Mouse (Mus musculus) C2C12 (cell line): ENCODE data around the gene Stat4.

Experiments used
- CTCF ChIP-seq: IDR thresholded peaks from one replicate; pipeline ENCODE4 v1.5.1; 2011; ENCODE audit not compliant: control insufficient read depth, insufficient read depth, insufficient read length
- FOSL1 ChIP-seq: IDR thresholded peaks from one replicate; pipeline ENCODE4 v1.8.0; 2011; ENCODE audit warnings: mild to moderate bottlenecking, low read length; ENCODE audit not compliant: poor library complexity, insufficient read depth, severe bottlenecking
- MAX ChIP-seq: IDR thresholded peaks from one replicate; pipeline ENCODE4 v1.6.1; 2011; ENCODE audit warnings: mild to moderate bottlenecking, control low read depth
- MYOD1 ChIP-seq: IDR thresholded peaks from one replicate; pipeline ENCODE4 v1.6.1; 2011; ENCODE audit warnings: low read depth; ENCODE audit not compliant: control insufficient read depth, insufficient read length
- USF1 ChIP-seq: IDR thresholded peaks from one replicate; pipeline ENCODE4 v1.6.1; 2011; ENCODE audit warnings: low read depth, mild to moderate bottlenecking, control low read depth, moderate library complexity

- TF ChIP-seq CTCF (no peak), FOSL1 (no peak), USF1 (no peak), MAX (no peak), MYOD1 (no peak)
Measured at GRCm38 (mm10) chr1:52118860-52119591, 132.1 kb downstream of the Stat4 start, which contains the start of gene Stat1.
